Mouse (Mus musculus) embryonic facial prominence, embryonic 15.5 days (tissue): ENCODE data around the gene Cgnl1. TPM values are rescaled to one million over a fixed set of nuclear protein-coding genes. Genes with fewer than 3 reads are reported as not detected.

Experiments used
- polyA plus RNA-seq: library from polyadenylated mRNA; unstranded; fragments of >200 nt; fragmentation: Nextera tagmentation; extraction: Ambion mirVana; gene quantifications from 2 replicates; pipeline ENCODE4 v1.2.1, GENCODE M21; 2015

Cgnl1 gene
- polyA plus RNA-seq, 1 experiment from 2014 or later = 10.8 TPM

Other genes with a start within 250 kb of the Cgnl1 start
- gene Myzap, start 179.2 kb downstream of the Cgnl1 start, polyA plus RNA-seq = 15.5 and 17.9 TPM in 2 replicates